Mouse (Mus musculus) lung, embryonic 15.5 days (tissue): ENCODE data around the gene Piezo1. TPM values are rescaled to one million over a fixed set of nuclear protein-coding genes. Genes with fewer than 3 reads are reported as not detected.

ENCODE experiments used
- ATAC-seq: fragments of 200-750 bp; cut with Nextera tagmentation; 2 replicates; pipeline ENCODE4 v1.8.0; 2017; ENCODE audit warnings: moderate number of reproducible peaks, borderline replicate concordance; ENCODE audit not compliant: low FRiP score, low TSS enrichment; ENCODE audit errors: extremely low read depth
- H3K27ac ChIP-seq: fragments of 300-500 bp; sonication (generic); 2 replicates; pipeline ENCODE4 v1.5.1; 2015; ENCODE audit warnings: moderate library complexity, mild to moderate bottlenecking, inconsistent platforms
- H3K27me3 ChIP-seq: fragments of 300-500 bp; sonication (generic); 2 replicates; pipeline ENCODE4 v1.6.1; 2015; ENCODE audit warnings: inconsistent platforms
- H3K36me3 ChIP-seq: fragments of 300-500 bp; sonication (generic); 2 replicates; pipeline ENCODE4 v1.6.1; 2015; ENCODE audit warnings: inconsistent platforms
- H3K4me1 ChIP-seq: fragments of 300-500 bp; sonication (generic); 2 replicates; pipeline ENCODE4 v1.6.1; 2015; ENCODE audit warnings: inconsistent platforms
- H3K4me2 ChIP-seq: fragments of 300-500 bp; sonication (generic); 2 replicates; pipeline ENCODE4 v1.6.1; 2015; ENCODE audit warnings: inconsistent platforms, mild to moderate bottlenecking, moderate library complexity
- H3K4me3 ChIP-seq: fragments of 300-500 bp; sonication (generic); 2 replicates; pipeline ENCODE4 v1.5.1; 2015; ENCODE audit warnings: mild to moderate bottlenecking, inconsistent platforms
- H3K9ac ChIP-seq: fragments of 300-500 bp; sonication (generic); 2 replicates; pipeline ENCODE4 v1.6.1; 2015; ENCODE audit warnings: inconsistent platforms
- H3K9me3 ChIP-seq: fragments of 300-500 bp; sonication (generic); 2 replicates; pipeline ENCODE4 v1.6.1; 2016; ENCODE audit warnings: inconsistent platforms
- WGBS: fragments of 180-500 bp; shearing (Covaris S2); methylation state at CpG from one replicate; pipeline ENCODE4 v1.1.7; 2015; 5-methylcytosine and 5-hydroxymethylcytosine counted together
- polyA plus RNA-seq: library from polyadenylated mRNA; unstranded; fragments of >200 nt; fragmentation: Nextera tagmentation; extraction: Ambion mirVana; gene quantifications from 2 replicates; pipeline ENCODE4 v1.2.1, GENCODE M21; 2015

Piezo1 gene
- polyA plus RNA-seq, 1 experiment from 2014 or later = 23.4 TPM

- Histone ChIP-seq H3K27ac (peak overlapping the region; percentile 58), H3K4me3 (peak overlapping the region; percentile 63), H3K9ac (peak overlapping the region; percentile 53), H3K4me1 (peaks cover 33% of the 10 kb centered on the region), H3K27me3 (no peaks in the 10 kb centered on the region), H3K36me3 (no peaks in the 10 kb centered on the region), H3K4me2 (peak overlapping the region; percentile 94), H3K9me3 (no peaks in the 10 kb centered on the region)
- under 1% methylated on average over 12 of the region's 12 CpGs for WGBS
- no peak for ATAC-seq
Observed at GRCm38 (mm10) chr8:122442781-122443180, 108.3 kb downstream of the Piezo1 start.

GRCm38 (mm10) chr8:122442356-122442755 lies 108.8 kb downstream of the Piezo1 start:
- Histone ChIP-seq H3K27ac (no peak overlapping the region), H3K36me3 (no peaks in the 10 kb centered on the region), H3K4me1 (peaks cover 33% of the 10 kb centered on the region), H3K9me3 (no peaks in the 10 kb centered on the region), H3K9ac (peak overlapping the region; percentile 53), H3K27me3 (no peaks in the 10 kb centered on the region), H3K4me2 (peak overlapping the region; percentile 94), H3K4me3 (peak overlapping the region; percentile 63)
- no peak for ATAC-seq
- WGBS = 17% methylated on average over 7 of the region's 7 CpGs

- Histone ChIP-seq H3K4me1 (peaks cover 33% of the 10 kb centered on the region), H3K9ac (no peak overlapping the region), H3K9me3 (no peaks in the 10 kb centered on the region), H3K36me3 (peaks cover 8% of the 10 kb centered on the region; the same call in 1 of the 2 replicates), H3K4me3 (no peak overlapping the region), H3K27ac (no peak overlapping the region), H3K4me2 (no peak overlapping the region), H3K27me3 (no peaks in the 10 kb centered on the region)
- 95% methylated on average over 1 of the region's 1 CpGs for WGBS
- ATAC-seq = no peak
Observed at GRCm38 (mm10) chr8:122441326-122441725, 109.8 kb downstream of the Piezo1 start.

GRCm38 (mm10) chr8:122439336-122439735 lies 111.8 kb downstream of the Piezo1 start:
- Histone ChIP-seq H3K27me3 (no peaks in the 10 kb centered on the region), H3K4me3 (no peak overlapping the region), H3K9ac (no peak overlapping the region), H3K9me3 (no peaks in the 10 kb centered on the region), H3K4me1 (peaks cover 15% of the 10 kb centered on the region), H3K4me2 (no peak overlapping the region), H3K36me3 (peaks cover 18% of the 10 kb centered on the region; the same call in 1 of the 2 replicates), H3K27ac (no peak overlapping the region)
- ATAC-seq = no peak
- 93% methylated on average over 16 of the region's 16 CpGs for WGBS

GRCm38 (mm10) chr8:122437708-122438331 lies 113.3 kb downstream of the Piezo1 start:
- no peaks in the 10 kb centered on the region for H3K9me3 ChIP-seq
- no peak overlapping the region for H3K9ac ChIP-seq
- WGBS = 77% methylated on average over 13 of the region's 13 CpGs
- H3K4me1 ChIP-seq = peaks cover 22% of the 10 kb centered on the region
- peaks cover 20% of the 10 kb centered on the region; the same call in 1 of the 2 replicates for H3K36me3 ChIP-seq
- peak overlapping the region; percentile 26; the same call in 1 of the 2 replicates for H3K4me2 ChIP-seq
- no peak for ATAC-seq
- H3K4me3 ChIP-seq = no peak overlapping the region
- H3K27me3 ChIP-seq = no peaks in the 10 kb centered on the region
- no peak overlapping the region for H3K27ac ChIP-seq

- Histone ChIP-seq H3K27ac (no peak overlapping the region), H3K4me1 (peaks cover 25% of the 10 kb centered on the region), H3K9ac (no peak overlapping the region), H3K4me3 (no peak overlapping the region), H3K27me3 (no peaks in the 10 kb centered on the region), H3K4me2 (no peak overlapping the region), H3K36me3 (peaks cover 20% of the 10 kb centered on the region; the same call in 1 of the 2 replicates), H3K9me3 (no peaks in the 10 kb centered on the region)
- WGBS = 79% methylated on average over 20 of the region's 20 CpGs
- no peak for ATAC-seq
Observed at GRCm38 (mm10) chr8:122436586-122437125, 114.5 kb downstream of the Piezo1 start.

- Histone ChIP-seq H3K4me2 (no peak overlapping the region), H3K27ac (no peak overlapping the region), H3K4me3 (no peak overlapping the region), H3K9ac (no peak overlapping the region), H3K4me1 (peaks cover 30% of the 10 kb centered on the region), H3K9me3 (no peaks in the 10 kb centered on the region), H3K27me3 (no peaks in the 10 kb centered on the region), H3K36me3 (peaks cover 20% of the 10 kb centered on the region; the same call in 1 of the 2 replicates)
- ATAC-seq = no peak
- 89% methylated on average over 9 of the region's 9 CpGs for WGBS
Observed at GRCm38 (mm10) chr8:122436146-122436545, 115.0 kb downstream of the Piezo1 start.

- H3K27ac ChIP-seq = no peak overlapping the region
- no peak for ATAC-seq
- WGBS = 89% methylated on average over 6 of the region's 6 CpGs
- H3K4me2 ChIP-seq = no peak overlapping the region
- no peaks in the 10 kb centered on the region for H3K9me3 ChIP-seq
- H3K36me3 ChIP-seq = peaks cover 20% of the 10 kb centered on the region; the same call in 1 of the 2 replicates
- no peak overlapping the region for H3K9ac ChIP-seq
- peaks cover 31% of the 10 kb centered on the region for H3K4me1 ChIP-seq
- no peak overlapping the region for H3K4me3 ChIP-seq
- H3K27me3 ChIP-seq = no peaks in the 10 kb centered on the region
Observed at GRCm38 (mm10) chr8:122435375-122435774, 115.8 kb downstream of the Piezo1 start.

GRCm38 (mm10) chr8:122433269-122433905 lies 117.7 kb downstream of the Piezo1 start:
- Histone ChIP-seq H3K36me3 (peaks cover 20% of the 10 kb centered on the region; the same call in 1 of the 2 replicates), H3K4me1 (peaks cover 28% of the 10 kb centered on the region), H3K27ac (peak overlapping the region; percentile 75), H3K4me2 (peak overlapping the region; percentile 96), H3K9me3 (no peaks in the 10 kb centered on the region), H3K27me3 (no peaks in the 10 kb centered on the region), H3K4me3 (peak overlapping the region; percentile 69), H3K9ac (0 out of 2 replicates have a peak overlapping the region, but pooled peaks have one; percentile 77)
- 55% methylated on average over 11 of the region's 11 CpGs for WGBS
- peak; percentile 33; the same call in 1 of the 2 replicates for ATAC-seq

- ATAC-seq = peak; percentile 90
- peak within 1 kb of the TSS; percentile 96 for H3K4me2 ChIP-seq
- peaks cover 24% of the 10 kb centered on the region for H3K4me1 ChIP-seq
- no peaks in the 10 kb centered on the region for H3K27me3 ChIP-seq
- no peaks in the 10 kb centered on the region for H3K9me3 ChIP-seq
- peak within 1 kb of the TSS; percentile 75 for H3K27ac ChIP-seq
- H3K4me3 ChIP-seq = peak within 1 kb of the TSS; percentile 69
- H3K9ac ChIP-seq = peak within 1 kb of the TSS; percentile 77
- peaks cover 20% of the 10 kb centered on the region; the same call in 1 of the 2 replicates for H3K36me3 ChIP-seq
- 2% methylated on average over 37 of the region's 45 CpGs for WGBS
Observed at GRCm38 (mm10) chr8:122432443-122433268, 118.5 kb downstream of the Piezo1 start, which contains the start of gene Cyba. Gene Cyba (minus strand): TSS chr8:122432930.
